Mouse (Mus musculus) ES-E14 (cell line): ENCODE measurements at regions not wholly inside any gene's neighbourhood (a gene's known extent, or its start where the extent isn't known, plus 50 kb on each side); places are given as distances from the start of the nearest gene placed in this dataset.
A peak's percentile ranks its signal among the peaks of the same experiment; 100 is the strongest.

Experiments used
- DNase-seq: peaks from one replicate; pipeline ENCODE4 v3.0.0-alpha.2; 2013; ENCODE audit warnings: low read depth, low spot score
- H3K27ac ChIP-seq: 2 replicates; pipeline ENCODE4 v1.5.1; 2012; ENCODE audit warnings: low read depth, mild to moderate bottlenecking, low read length, moderate library complexity, mixed read lengths; ENCODE audit not compliant: poor library complexity, insufficient read depth, severe bottlenecking
- H3K36me3 ChIP-seq: 2 replicates; pipeline ENCODE4 v1.6.1; 2012; ENCODE audit warnings: mild to moderate bottlenecking, low read length, moderate library complexity, mixed read lengths; ENCODE audit not compliant: control insufficient read depth, poor library complexity, insufficient read depth, severe bottlenecking
- H3K4me1 ChIP-seq, 2 experiments: fragments of 150-350 bp in 1 of 2; sonication (generic) in 1 of 2; 2 replicates each; pipeline ENCODE4 v1.6.1; 2012; ENCODE audit warnings: low read length in 2 of 2, mild to moderate bottlenecking in 1 of 2, mixed read lengths in 1 of 2; ENCODE audit not compliant: control insufficient read depth in 2 of 2, insufficient read depth in 2 of 2, poor library complexity in 1 of 2
- H3K4me3 ChIP-seq, 2 experiments: fragments of 150-350 bp in 1 of 2; sonication (generic) in 1 of 2; 2 replicates each; pipeline ENCODE4 v1.5.1; 2012; ENCODE audit warnings: low read length in 2 of 2, low read depth in 1 of 2, mild to moderate bottlenecking in 1 of 2, mixed read lengths in 1 of 2; ENCODE audit not compliant: insufficient read depth in 1 of 2, poor library complexity in 1 of 2, severe bottlenecking in 1 of 2
- H3K9ac ChIP-seq: 2 replicates; pipeline ENCODE4 v1.6.1; 2012; ENCODE audit warnings: low read depth, mild to moderate bottlenecking, low read length, mixed read lengths; ENCODE audit not compliant: poor library complexity, insufficient read depth, severe bottlenecking
- H3K9me3 ChIP-seq: fragments of 150-350 bp; sonication (generic); 2 replicates; pipeline ENCODE4 v1.6.1; 2012; ENCODE audit warnings: low read depth, mild to moderate bottlenecking, low read length; ENCODE audit not compliant: control insufficient read depth, insufficient read depth
- CHD2 ChIP-seq: IDR thresholded peaks from 2 replicates; pipeline ENCODE4 v1.6.1; 2014; ENCODE audit warnings: mild to moderate bottlenecking, low read depth, low read length, inconsistent platforms
- HCFC1 ChIP-seq: IDR thresholded peaks from 2 replicates; pipeline ENCODE4 v1.6.1; 2012; ENCODE audit warnings: low read length, inconsistent platforms, borderline replicate concordance; ENCODE audit not compliant: insufficient read depth
- MAFK ChIP-seq: IDR thresholded peaks from 2 replicates; pipeline ENCODE4 v1.6.1; 2014; ENCODE audit warnings: mild to moderate bottlenecking, low read depth, low read length, inconsistent platforms; ENCODE audit not compliant: insufficient read depth
- ZC3H11A ChIP-seq: IDR thresholded peaks from 2 replicates; pipeline ENCODE4 v1.6.1; 2012; ENCODE audit warnings: low read depth, mild to moderate bottlenecking, inconsistent platforms, low read length, borderline replicate concordance
- ZNF384 ChIP-seq: IDR thresholded peaks from 2 replicates; pipeline ENCODE4 v1.6.1; 2012; ENCODE audit warnings: low read depth, low read length, inconsistent platforms
- in situ Hi-C, 2 experiments: fragments of 600-800 bp; cut with MboI; formaldehyde crosslinking; loops; one replicate each; pipeline ENCODE4 v1.15.1; 2025; ENCODE audit warnings: low sequenced_read_pairs in 2 of 2, inconsistent platforms in 1 of 2; ENCODE audit not compliant: unreplicated experiment in 2 of 2

- in situ Hi-C loops: loop anchor here (5.0 to 10.0 kb wide), 2 partner anchors 83 to 85 kb away; no protein-coding TSS in a partner anchor
- Histone ChIP-seq H3K36me3 (no peaks in the 10 kb centered on the region), H3K27ac (no peak overlapping the region), H3K9me3 (no peaks in the 10 kb centered on the region), H3K4me3 (no peak overlapping the region), H3K9ac (no peak overlapping the region), H3K4me1 (peaks cover 0 to 7% of the 10 kb centered on the region in 2 experiments; a peak in 1 of 4 replicates)
- no peak for TF ChIP-seq HCFC1
- TF ChIP-seq ZC3H11A: peak; percentile 88; the same call in 1 of the 2 replicates
- no peak for DNase-seq
Observed at GRCm38 (mm10) chr13:54889684-54890399, 59.4 kb upstream of the Unc5a start.

DNA sequence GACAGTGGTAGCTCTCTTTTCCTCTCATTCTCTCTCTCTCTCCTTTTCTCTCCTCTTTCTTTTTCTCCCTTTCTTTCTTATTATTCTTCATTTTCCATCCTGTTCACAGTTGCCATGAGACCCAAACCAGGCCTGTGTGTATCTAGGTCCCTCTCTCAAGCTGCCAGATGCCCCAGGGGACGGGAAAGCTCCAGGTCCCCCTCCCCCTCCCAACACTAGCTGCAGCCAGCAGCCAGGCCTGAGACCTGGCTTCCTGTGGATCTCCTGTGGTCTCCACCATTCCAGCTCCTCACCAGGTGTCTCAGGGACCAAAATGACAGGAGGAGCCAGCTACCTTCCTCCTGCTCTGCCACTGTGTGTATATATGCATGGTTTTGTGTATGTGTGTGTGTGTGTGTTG is 56.6 kb upstream of the Unc5a start:
- Histone ChIP-seq H3K4me3 (no peak overlapping the region), H3K4me1 (peaks cover 0 to 5% of the 10 kb centered on the region in 2 experiments; a peak in 1 of 4 replicates), H3K36me3 (no peaks in the 10 kb centered on the region), H3K27ac (no peak overlapping the region), H3K9ac (no peak overlapping the region), H3K9me3 (no peaks in the 10 kb centered on the region)
- no peak for TF ChIP-seq MAFK
- no peak for TF ChIP-seq CHD2
- TF ChIP-seq HCFC1: no peak
- TF ChIP-seq ZNF384: no peak
- TF ChIP-seq ZC3H11A: no peak
- no peak for DNase-seq
- in situ Hi-C loops: no loop called here

GRCm38 (mm10) chr13:54893651-54894050 is 55.6 kb upstream of the Unc5a start:
- Histone ChIP-seq H3K36me3 (no peaks in the 10 kb centered on the region), H3K4me1 (peaks cover 0 to 2% of the 10 kb centered on the region in 2 experiments; a peak in 1 of 4 replicates), H3K9ac (no peak overlapping the region), H3K9me3 (no peaks in the 10 kb centered on the region), H3K4me3 (no peak overlapping the region), H3K27ac (no peak overlapping the region)
- in situ Hi-C loops: no loop called here
- DNase-seq: no peak
- TF ChIP-seq CHD2 (no peak), ZNF384 (no peak), HCFC1 (no peak), MAFK (no peak), ZC3H11A (no peak)

- H3K27ac ChIP-seq: no peak overlapping the region
- no peak overlapping the region for H3K9ac ChIP-seq
- in situ Hi-C loops: no loop called here
- TF ChIP-seq ZC3H11A (no peak), CHD2 (no peak), ZNF384 (no peak), HCFC1 (no peak), MAFK (no peak)
- H3K4me3 ChIP-seq: no peak overlapping the region
- H3K36me3 ChIP-seq: no peaks in the 10 kb centered on the region
- no peaks in the 10 kb centered on the region for H3K4me1 ChIP-seq
- no peaks in the 10 kb centered on the region for H3K9me3 ChIP-seq
- DNase-seq: no peak
Observed at GRCm38 (mm10) chr13:54895981-54896380, 53.2 kb upstream of the Unc5a start.
